Mouse (Mus musculus) erythroblast, embryonic 14.5 days (primary cell): ENCODE results near the gene Tmem108. TPM values are rescaled to one million over a fixed set of nuclear protein-coding genes. Genes with fewer than 3 reads are reported as not detected.

Experiments used
- H3K27me3 ChIP-seq: 2 replicates; pipeline ENCODE4 v1.6.1; 2012; ENCODE audit warnings: inconsistent platforms; ENCODE audit not compliant: control insufficient read depth
- H3K36me3 ChIP-seq: 2 replicates; pipeline ENCODE4 v1.6.1; 2012; ENCODE audit warnings: mild to moderate bottlenecking, inconsistent platforms; ENCODE audit not compliant: control insufficient read depth
- H3K4me1 ChIP-seq: 2 replicates; pipeline ENCODE4 v1.6.1; 2012; ENCODE audit warnings: inconsistent platforms; ENCODE audit not compliant: control insufficient read depth
- H3K4me3 ChIP-seq: replicated peaks from 2 replicates; pipeline ENCODE3; 2012; ENCODE audit warnings: moderate library complexity, mild to moderate bottlenecking, inconsistent platforms
- H3K9me3 ChIP-seq: 2 replicates; pipeline ENCODE4 v1.6.1; 2012; ENCODE audit warnings: low read length, inconsistent platforms, mixed read lengths; ENCODE audit not compliant: control insufficient read depth
- GATA1 ChIP-seq: IDR thresholded peaks from 2 replicates; pipeline ENCODE4 v1.6.1; 2012; ENCODE audit warnings: low read length, inconsistent platforms, mixed read lengths
- TAL1 ChIP-seq: IDR thresholded peaks from 3 replicates; pipeline ENCODE4 v1.6.1; 2012; ENCODE audit warnings: low read length, inconsistent platforms, mixed read lengths
- polyA plus RNA-seq: library from polyadenylated mRNA; stranded (reverse); fragments of >175 nt; gene quantifications from 2 replicates; pipeline ENCODE4 v1.2.3, GENCODE M21; 2012

The Tmem108 gene
- polyA plus RNA-seq, 1 experiment, result not detected

DNA sequence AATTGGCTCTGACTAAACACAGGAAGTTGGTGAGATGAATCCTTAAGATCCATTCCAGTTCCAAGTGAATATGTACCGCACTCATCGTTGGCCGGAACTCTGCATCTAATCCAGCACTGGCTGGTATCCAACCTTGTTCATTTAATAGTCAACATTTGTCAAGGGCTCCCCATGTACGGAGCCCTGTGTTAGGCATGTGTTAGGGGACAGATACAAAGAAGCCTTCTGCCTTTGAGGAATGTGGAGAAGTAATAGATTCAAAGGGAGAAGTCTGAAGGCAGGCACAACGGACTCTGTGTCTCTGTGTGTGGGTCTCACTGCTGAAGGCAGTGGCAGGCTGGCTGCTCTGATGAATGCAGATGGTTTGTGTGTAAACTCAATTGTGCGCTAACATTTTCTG is 202.9 kb downstream of the Tmem108 start:
- Histone ChIP-seq H3K27me3 (no peaks in the 10 kb centered on the region), H3K36me3 (no peaks in the 10 kb centered on the region), H3K4me3 (no peak overlapping the region), H3K9me3 (peaks cover 7% of the 10 kb centered on the region), H3K4me1 (no peaks in the 10 kb centered on the region)
- no peak for TF ChIP-seq TAL1
- no peak for TF ChIP-seq GATA1

DNA sequence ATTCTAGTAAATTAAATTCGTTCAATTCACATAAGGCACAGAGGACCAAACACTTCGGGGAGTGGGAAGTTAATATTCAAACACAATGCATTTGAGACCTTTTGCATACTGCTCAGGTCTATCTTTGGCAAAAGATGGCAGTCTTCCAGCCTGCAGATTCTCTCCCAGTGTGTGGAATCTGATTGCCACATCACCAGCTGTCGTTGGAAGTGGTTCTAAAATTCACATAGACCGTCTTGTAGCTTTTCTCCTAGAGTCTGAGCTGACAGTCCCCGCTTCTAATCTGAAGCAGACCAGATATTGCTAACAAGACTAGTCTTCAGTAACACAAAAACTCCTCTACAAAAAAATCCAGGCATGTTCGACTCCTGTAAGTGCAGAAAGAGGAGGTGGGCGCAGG is 203.4 kb downstream of the Tmem108 start:
- peaks cover 7% of the 10 kb centered on the region for H3K9me3 ChIP-seq
- no peaks in the 10 kb centered on the region for H3K27me3 ChIP-seq
- no peak overlapping the region for H3K4me3 ChIP-seq
- H3K4me1 ChIP-seq, result no peaks in the 10 kb centered on the region
- no peaks in the 10 kb centered on the region for H3K36me3 ChIP-seq
- TF ChIP-seq TAL1 (no peak), GATA1 (no peak)

DNA sequence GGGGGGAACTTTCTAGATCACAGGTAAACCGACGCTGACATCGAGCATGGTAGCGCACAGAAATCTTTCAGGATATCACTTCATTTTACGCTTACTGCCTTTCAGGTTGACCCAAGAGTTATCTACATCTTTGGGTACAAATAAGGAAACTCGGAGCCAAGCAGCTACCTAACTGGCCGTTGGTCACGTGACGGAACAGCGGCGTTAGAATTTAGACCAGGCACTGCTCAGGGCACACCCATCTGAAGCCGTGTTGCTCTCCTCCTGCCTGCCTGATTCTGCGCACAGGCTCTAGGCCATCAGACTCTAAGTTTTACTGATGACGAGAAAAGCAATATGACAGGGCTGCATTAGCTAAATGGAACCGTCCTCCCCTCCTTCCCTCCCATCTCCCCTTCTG is 204.6 kb downstream of the Tmem108 start:
- Histone ChIP-seq H3K4me1 (no peaks in the 10 kb centered on the region), H3K27me3 (no peaks in the 10 kb centered on the region), H3K9me3 (peaks cover 6% of the 10 kb centered on the region), H3K4me3 (no peak overlapping the region), H3K36me3 (no peaks in the 10 kb centered on the region)
- TF ChIP-seq TAL1 (no peak), GATA1 (no peak)

DNA sequence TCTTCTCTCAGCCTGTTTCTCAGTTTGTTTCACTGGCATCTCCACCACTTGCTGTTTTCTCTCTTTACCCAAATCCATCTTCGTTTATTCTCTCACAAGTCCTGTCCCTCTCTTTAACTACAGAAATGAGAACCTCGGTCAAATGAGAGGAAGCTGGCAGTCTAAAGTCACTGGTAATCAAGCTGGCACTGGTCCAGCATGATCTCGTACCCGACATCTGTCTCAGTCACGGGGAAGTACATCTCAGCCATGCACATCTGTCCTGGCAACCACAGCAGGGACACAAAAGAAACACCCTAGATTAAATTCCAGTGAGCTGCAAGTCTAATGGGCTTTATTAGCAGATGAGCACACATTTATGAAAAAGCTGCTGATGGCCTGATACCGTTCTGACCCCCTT is 206.3 kb downstream of the Tmem108 start:
- Histone ChIP-seq H3K4me1 (no peaks in the 10 kb centered on the region), H3K9me3 (no peaks in the 10 kb centered on the region; the same call in 1 of the 2 replicates), H3K4me3 (no peak overlapping the region), H3K36me3 (no peaks in the 10 kb centered on the region), H3K27me3 (no peaks in the 10 kb centered on the region)
- TF ChIP-seq GATA1, result no peak
- no peak for TF ChIP-seq TAL1

DNA sequence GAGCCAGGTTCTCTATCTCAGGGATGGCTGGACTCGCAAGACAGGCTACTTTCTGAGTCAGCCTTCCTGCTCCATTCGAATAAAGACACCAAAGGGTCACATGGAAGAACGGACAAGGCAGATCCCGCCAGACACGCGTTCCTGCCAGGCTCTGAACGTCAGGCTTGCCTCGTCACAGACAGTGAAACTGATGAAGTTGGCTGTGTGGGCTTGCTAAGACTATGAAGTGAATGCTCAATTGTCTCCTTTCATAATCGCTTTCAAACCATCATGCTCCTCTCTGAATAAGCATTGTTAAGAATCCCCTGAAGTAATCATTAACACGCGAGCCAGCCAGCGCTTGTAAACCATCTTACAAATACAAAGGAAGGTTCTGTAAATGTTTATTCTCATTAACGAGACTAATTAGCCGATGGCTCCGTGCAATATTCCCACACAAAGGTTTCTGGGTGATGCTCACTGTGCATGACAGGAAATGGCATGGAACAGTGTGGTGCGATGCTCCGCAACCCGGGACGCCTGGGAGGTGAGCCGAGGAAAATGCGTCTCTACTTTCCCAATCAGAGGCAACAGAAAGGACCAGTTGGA is 210.9 kb downstream of the Tmem108 start:
- Histone ChIP-seq H3K4me3 (no peak overlapping the region), H3K36me3 (no peaks in the 10 kb centered on the region), H3K4me1 (no peaks in the 10 kb centered on the region), H3K27me3 (no peaks in the 10 kb centered on the region), H3K9me3 (no peaks in the 10 kb centered on the region)
- TF ChIP-seq GATA1 (no peak), TAL1 (no peak)

DNA sequence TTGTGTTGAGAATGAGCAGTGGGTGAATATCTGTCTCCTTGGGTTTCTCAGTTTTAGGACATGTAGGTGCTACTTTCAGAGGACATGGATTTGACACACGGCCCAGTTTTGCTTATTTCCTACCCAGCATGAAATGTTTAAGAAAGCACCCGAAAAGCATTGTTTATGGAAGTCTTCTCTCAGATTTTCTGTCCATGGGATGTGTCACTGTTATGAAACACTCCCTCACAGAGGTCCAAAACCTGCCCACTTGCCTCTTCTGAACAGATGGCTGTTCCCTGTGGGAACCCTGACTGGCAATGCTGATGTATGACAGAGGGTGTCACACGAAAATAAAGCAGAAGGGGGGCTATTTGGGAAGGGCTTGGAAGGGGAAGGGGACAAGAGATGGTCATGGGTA is 212.5 kb downstream of the Tmem108 start:
- Histone ChIP-seq H3K4me1 (no peaks in the 10 kb centered on the region), H3K9me3 (no peaks in the 10 kb centered on the region), H3K36me3 (no peaks in the 10 kb centered on the region), H3K4me3 (no peak overlapping the region), H3K27me3 (no peaks in the 10 kb centered on the region)
- TF ChIP-seq TAL1, result no peak
- no peak for TF ChIP-seq GATA1

DNA sequence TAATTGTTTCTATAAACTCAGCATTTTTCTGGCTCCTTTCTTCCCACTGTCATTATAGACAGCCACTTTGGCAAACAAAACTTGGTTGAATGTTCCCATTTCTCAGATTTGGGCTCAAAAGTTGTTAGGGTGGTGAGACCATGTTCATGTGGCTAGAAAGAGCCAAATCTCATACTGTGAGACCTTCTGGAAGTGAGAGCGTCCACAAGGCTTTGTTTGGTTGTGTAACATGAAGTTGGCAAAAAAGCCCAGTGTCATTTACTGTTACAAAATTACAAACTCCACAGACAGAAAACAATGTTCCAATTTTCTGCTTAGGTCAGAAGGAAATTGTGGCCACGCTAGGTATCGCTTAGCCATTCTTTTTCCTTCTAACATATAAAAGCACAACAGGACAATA is 213.0 kb downstream of the Tmem108 start:
- no peaks in the 10 kb centered on the region for H3K36me3 ChIP-seq
- no peak overlapping the region for H3K4me3 ChIP-seq
- H3K27me3 ChIP-seq, result no peaks in the 10 kb centered on the region
- no peaks in the 10 kb centered on the region for H3K4me1 ChIP-seq
- H3K9me3 ChIP-seq, result no peaks in the 10 kb centered on the region
- TF ChIP-seq GATA1 (no peak), TAL1 (no peak)

DNA sequence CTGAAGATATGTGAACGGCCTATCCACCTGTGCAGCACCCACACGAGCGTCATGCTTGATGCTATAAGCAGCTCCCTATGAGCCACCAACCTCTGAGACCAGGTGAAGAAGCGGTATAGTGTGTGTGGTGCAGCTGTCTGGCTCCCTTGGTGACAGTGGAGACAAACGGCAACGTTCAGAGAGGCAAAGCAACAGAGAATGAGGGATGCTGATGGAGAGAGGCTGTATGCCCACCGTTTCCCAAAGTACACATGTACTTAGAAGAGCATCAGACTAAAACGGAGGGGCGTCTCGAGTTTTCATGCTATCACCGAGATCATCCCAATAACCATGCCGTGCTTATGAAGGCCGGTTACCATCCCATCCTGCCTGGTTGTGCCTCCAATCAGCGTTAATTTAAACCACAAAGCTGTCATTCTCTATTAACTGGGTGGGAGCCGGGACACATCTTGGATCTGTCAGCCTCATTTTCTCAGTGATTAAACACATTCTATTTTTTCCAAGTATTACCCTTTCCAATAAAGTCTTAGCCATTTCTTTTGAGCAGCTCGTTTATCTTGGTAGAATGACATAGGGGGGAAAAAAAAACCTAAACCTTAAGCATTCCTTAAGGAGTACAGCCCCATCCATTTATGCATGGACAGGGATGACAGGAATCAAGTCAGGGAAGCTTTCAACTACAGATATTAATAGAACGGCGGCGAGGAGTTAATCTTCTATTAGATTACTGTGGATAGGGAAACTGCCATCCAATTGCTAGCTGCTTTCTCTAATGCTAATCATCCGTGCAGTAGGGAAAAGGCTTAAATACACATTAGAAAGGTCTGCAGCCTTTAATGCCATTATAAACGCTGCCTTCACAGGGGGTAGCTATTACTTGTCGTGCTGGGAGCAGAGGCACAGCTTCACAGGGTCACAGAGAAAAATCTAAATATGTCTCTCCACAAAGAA is 214.7 kb downstream of the Tmem108 start:
- no peaks in the 10 kb centered on the region for H3K9me3 ChIP-seq
- no peaks in the 10 kb centered on the region for H3K27me3 ChIP-seq
- TF ChIP-seq TAL1 (no peak), GATA1 (no peak)
- no peaks in the 10 kb centered on the region for H3K36me3 ChIP-seq
- no peaks in the 10 kb centered on the region for H3K4me1 ChIP-seq
- H3K4me3 ChIP-seq, result no peak overlapping the region

DNA sequence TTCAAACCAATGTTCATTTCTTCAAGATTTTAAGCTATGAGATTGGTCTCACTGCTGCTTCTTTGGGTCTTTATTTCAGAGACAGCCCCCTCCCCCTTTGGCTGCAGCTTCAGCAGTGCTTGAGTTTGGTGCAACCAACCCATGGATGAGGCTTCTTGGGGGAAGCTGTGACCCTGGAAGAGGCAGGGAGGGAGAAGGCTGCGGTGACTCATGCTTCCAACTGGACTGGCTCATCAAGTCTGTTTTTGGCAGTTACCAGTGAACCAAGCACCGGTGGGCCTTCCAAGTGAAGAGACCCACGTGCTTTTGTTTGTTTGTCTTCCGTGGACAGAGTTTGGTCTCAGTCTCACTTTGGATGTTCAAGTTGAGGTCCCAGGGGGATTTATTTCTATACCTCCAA is 215.9 kb downstream of the Tmem108 start:
- no peak for TF ChIP-seq TAL1
- no peak for TF ChIP-seq GATA1
- Histone ChIP-seq H3K4me3 (no peak overlapping the region), H3K9me3 (no peaks in the 10 kb centered on the region)

DNA sequence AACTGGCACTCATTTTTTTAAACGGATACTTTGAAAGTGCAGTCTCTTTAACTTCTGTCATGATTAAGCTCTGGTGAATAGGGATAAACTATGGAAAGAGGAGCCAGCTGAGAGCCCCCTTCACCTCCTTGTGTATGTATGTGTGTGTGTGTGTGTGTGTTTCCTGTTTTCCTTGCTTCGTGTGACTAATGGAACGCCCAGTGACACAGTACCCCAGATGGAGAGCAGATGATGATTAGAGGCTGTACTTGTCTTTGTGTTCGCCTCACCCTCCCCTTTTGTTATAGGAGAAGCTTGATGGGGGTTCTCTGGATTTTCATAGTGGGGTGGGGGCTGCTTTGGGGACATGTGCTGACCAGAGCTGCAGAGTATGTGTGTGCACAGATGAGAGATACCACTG is 216.4 kb downstream of the Tmem108 start:
- Histone ChIP-seq H3K9me3 (no peaks in the 10 kb centered on the region), H3K27me3 (no peaks in the 10 kb centered on the region), H3K4me1 (no peaks in the 10 kb centered on the region), H3K36me3 (no peaks in the 10 kb centered on the region), H3K4me3 (no peak overlapping the region)
- TF ChIP-seq TAL1 (no peak), GATA1 (no peak)

More for the DNA sequence above, 215.9 kb downstream of the Tmem108 start:
- H3K27me3 ChIP-seq, result no peaks in the 10 kb centered on the region
- H3K36me3 ChIP-seq, result no peaks in the 10 kb centered on the region
- H3K4me1 ChIP-seq, result no peaks in the 10 kb centered on the region
